Mouse (Mus musculus) spleen, adult 2 months (tissue): ENCODE measurements around the gene Fxyd6. TPM values are rescaled to one million over a fixed set of nuclear protein-coding genes. Genes with fewer than 3 reads are reported as not detected.

Experiments used
- DNase-seq, 2 experiments: peaks; one replicate each; pipeline versions ENCODE4 v3.0.0 to v3.0.0-alpha.2; 2012 to 2021; ENCODE audit warnings: low spot score in 2 of 2, low read depth in 1 of 2
- H3K27ac ChIP-seq: fragments of 200-500 bp; 2 replicates; pipeline ENCODE4 v1.5.1; 2012; ENCODE audit warnings: low read length, inconsistent platforms; ENCODE audit not compliant: insufficient read depth
- H3K27me3 ChIP-seq: fragments of 200-500 bp; 2 replicates; pipeline ENCODE4 v1.6.1; 2012; ENCODE audit warnings: mild to moderate bottlenecking, moderate library complexity, low read length, inconsistent platforms; ENCODE audit not compliant: control insufficient read depth, insufficient read depth
- H3K36me3 ChIP-seq: fragments of 200-500 bp; 2 replicates; pipeline ENCODE4 v1.6.1; 2012; ENCODE audit warnings: mild to moderate bottlenecking, low read length, inconsistent platforms; ENCODE audit not compliant: control insufficient read depth, insufficient read depth
- H3K4me1 ChIP-seq: fragments of 200-500 bp; 2 replicates; pipeline ENCODE4 v1.6.1; 2011; ENCODE audit warnings: inconsistent platforms; ENCODE audit not compliant: control insufficient read depth, insufficient read depth, insufficient read length
- H3K4me3 ChIP-seq: fragments of 200-500 bp; 2 replicates; pipeline ENCODE4 v1.5.1; 2011; ENCODE audit warnings: mild to moderate bottlenecking, inconsistent platforms; ENCODE audit not compliant: insufficient read depth, insufficient read length; ENCODE audit errors: extremely low read depth
- CTCF ChIP-seq: fragments of 200-500 bp; IDR thresholded peaks from 2 replicates; pipeline ENCODE4 v1.5.1; 2011; ENCODE audit warnings: mild to moderate bottlenecking, inconsistent platforms; ENCODE audit not compliant: insufficient read depth, insufficient read length, insufficient replicate concordance; ENCODE audit errors: extremely low read depth
- POLR2A ChIP-seq: fragments of 200-500 bp; IDR thresholded peaks from 2 replicates; pipeline ENCODE4 v1.6.1; 2011; ENCODE audit warnings: low read depth, low read length, inconsistent platforms
- WGBS: fragments of 180-500 bp; shearing (Covaris S2); methylation state at CpG from one replicate; pipeline ENCODE4 v1.1.7; 2018; 5-methylcytosine and 5-hydroxymethylcytosine counted together
- polyA plus RNA-seq: library from polyadenylated mRNA; depleted of rRNA; stranded (reverse); fragments of >200 nt; gene quantifications from 2 replicates; pipeline ENCODE4 v1.2.3, GENCODE M21; 2012; rRNA removed

Fxyd6 gene
- polyA plus RNA-seq, 1 experiment, result 22.3 TPM

GRCm38 (mm10) chr9:45433119-45433518 is 63.1 kb downstream of the Fxyd6 start:
- no peak for DNase-seq
- no peaks in the 10 kb centered on the region for H3K36me3 ChIP-seq
- H3K4me3 ChIP-seq, result no peak overlapping the region
- TF ChIP-seq POLR2A (no peak), CTCF (no peak)
- H3K27me3 ChIP-seq, result peaks cover 14% of the 10 kb centered on the region
- 88% methylated on average over 9 of the region's 9 CpGs for WGBS
- H3K27ac ChIP-seq, result no peak overlapping the region
- no peaks in the 10 kb centered on the region for H3K4me1 ChIP-seq

GRCm38 (mm10) chr9:45434171-45434570 is 64.2 kb downstream of the Fxyd6 start:
- Histone ChIP-seq H3K27me3 (peaks cover 14% of the 10 kb centered on the region), H3K36me3 (no peaks in the 10 kb centered on the region), H3K4me3 (no peak overlapping the region), H3K27ac (no peak overlapping the region), H3K4me1 (no peaks in the 10 kb centered on the region)
- no peak for DNase-seq
- 82% methylated on average over 2 of the region's 2 CpGs for WGBS
- TF ChIP-seq CTCF (no peak), POLR2A (no peak)

GRCm38 (mm10) chr9:45439025-45439424 is 69.0 kb downstream of the Fxyd6 start:
- Histone ChIP-seq H3K36me3 (no peaks in the 10 kb centered on the region), H3K27me3 (no peaks in the 10 kb centered on the region), H3K27ac (no peak overlapping the region), H3K4me1 (no peaks in the 10 kb centered on the region), H3K4me3 (no peak overlapping the region)
- DNase-seq, result no peak
- 85% methylated on average over 4 of the region's 4 CpGs for WGBS
- TF ChIP-seq CTCF, result no peak
- TF ChIP-seq POLR2A, result no peak

GRCm38 (mm10) chr9:45440083-45440784 is 70.2 kb downstream of the Fxyd6 start:
- no peaks in the 10 kb centered on the region for H3K4me1 ChIP-seq
- TF ChIP-seq POLR2A (no peak), CTCF (no peak)
- H3K36me3 ChIP-seq, result no peaks in the 10 kb centered on the region
- DNase-seq, result no peak
- 70% methylated on average over 16 of the region's 16 CpGs for WGBS
- no peak overlapping the region for H3K4me3 ChIP-seq
- no peak overlapping the region for H3K27ac ChIP-seq
- no peaks in the 10 kb centered on the region for H3K27me3 ChIP-seq

GRCm38 (mm10) chr9:45444251-45444798 is 74.3 kb downstream of the Fxyd6 start:
- H3K27ac ChIP-seq, result no peak overlapping the region
- no peak for DNase-seq
- TF ChIP-seq CTCF (no peak), POLR2A (no peak)
- H3K27me3 ChIP-seq, result no peaks in the 10 kb centered on the region
- H3K4me1 ChIP-seq, result no peaks in the 10 kb centered on the region
- 75% methylated on average over 5 of the region's 5 CpGs for WGBS
- H3K4me3 ChIP-seq, result no peak overlapping the region
- H3K36me3 ChIP-seq, result no peaks in the 10 kb centered on the region

Other genes with a start within 250 kb of the Fxyd6 start
- gene Scn4b, start 231.8 kb upstream of the Fxyd6 start, polyA plus RNA-seq, result 0.47 and 0.91 TPM in 2 replicates
- 0.37 and 0.45 TPM in 2 replicates for gene BC049352, start 188.2 kb upstream of the Fxyd6 start, polyA plus RNA-seq
- gene Tmprss4, start 166.1 kb upstream of the Fxyd6 start, polyA plus RNA-seq, result 0.33 and 0.52 TPM in 2 replicates
- 60.6 and 65.1 TPM in 2 replicates for gene Il10ra, start 101.0 kb upstream of the Fxyd6 start, polyA plus RNA-seq
- 0.20 and 0.25 TPM in 2 replicates for gene Tmprss13, start 51.1 kb upstream of the Fxyd6 start, polyA plus RNA-seq
- 6.1 and 23.9 TPM in 2 replicates for gene Fxyd2, start 29.5 kb downstream of the Fxyd6 start, polyA plus RNA-seq
- 1.3 and 2.3 TPM in 2 replicates for gene Dscaml1, start 56.4 kb downstream of the Fxyd6 start, polyA plus RNA-seq